Mouse (Mus musculus): Measurements from ENCODE around the gene Cd79a. TPM values are rescaled to one million over a fixed set of nuclear protein-coding genes. Genes with fewer than 3 reads are reported as not detected.

The Cd79a gene
- polyA plus RNA-seq, 1 experiment from 2014 or later: 0.40 TPM

DNA sequence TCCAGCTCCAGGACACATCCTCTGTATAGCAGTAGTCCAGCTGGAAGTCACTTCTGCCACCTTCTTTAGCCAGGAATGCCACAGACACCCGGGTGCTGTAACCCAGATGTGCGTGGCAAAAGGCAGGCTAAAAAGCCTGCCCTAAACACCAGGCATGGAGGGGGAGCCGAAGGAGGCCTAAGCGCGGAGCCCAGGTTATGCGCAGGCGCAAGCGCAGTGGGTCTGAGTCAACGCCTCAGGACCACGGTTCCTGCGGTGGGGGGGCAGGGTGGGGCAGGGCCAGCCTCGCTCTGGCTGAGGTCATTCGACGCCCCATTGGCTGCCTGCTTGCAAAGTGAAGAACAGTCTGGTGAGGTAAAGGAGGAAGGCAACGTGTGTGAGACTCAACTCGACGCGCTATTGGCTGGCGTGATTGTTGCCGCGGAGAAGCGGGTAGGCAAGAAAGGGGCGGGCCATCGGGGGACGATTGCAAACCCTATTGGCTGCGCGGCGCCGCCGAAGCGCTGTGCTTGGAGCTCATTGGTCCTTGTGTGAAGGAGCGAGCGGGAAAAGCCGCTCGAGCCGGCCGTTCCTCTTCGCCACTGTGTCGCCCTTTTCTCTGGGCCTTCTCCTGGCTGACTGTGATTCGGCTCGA is 27.5 kb upstream of the Cd79a start, which contains the start of the genes Lypd4 and Dmrtc2:
Lypd4 (minus strand) TSS at position 410 of the 634 bp plus-strand sequence.
Dmrtc2 (plus strand) TSS at position 526 of the 634 bp plus-strand sequence.
- Histone ChIP-seq H3K9me3 (peaks cover 4% of the 10 kb centered on the region; the same call in 1 of the 2 replicates), H3K27ac (no peak within 1 kb of the TSS), H3K27me3 (ENCODE audit: insufficient read depth, poor library complexity, severe bottlenecking) (peaks cover 52% of the 10 kb centered on the region), H3K36me3 (no peaks in the 10 kb centered on the region), H3K4me3 (0 out of 2 replicates have a peak within 1 kb of the TSS, but pooled peaks have one; percentile 12), H3K4me1 (0 out of 2 replicates have a peak, but pooled peaks cover 5% of the 10 kb centered on the region)
- no peak for DNase-seq (ENCODE audit: low spot score)
- WGBS: 46% methylated on average over 41 of the region's 41 CpGs

GRCm38 (mm10) chr7:24877588-24877987 is 19.6 kb upstream of the Cd79a start:
- Histone ChIP-seq H3K36me3 (no peaks in the 10 kb centered on the region), H3K4me1 (no peaks in the 10 kb centered on the region), H3K4me3 (no peak overlapping the region), H3K9me3 (no peaks in the 10 kb centered on the region; the same call in 1 of the 2 replicates), H3K27me3 (ENCODE audit: insufficient read depth, poor library complexity, severe bottlenecking) (peaks cover 13% of the 10 kb centered on the region; the same call in 1 of the 2 replicates), H3K27ac (no peak overlapping the region)
- DNase-seq (ENCODE audit: low spot score): no peak
- WGBS: 75% methylated on average over 3 of the region's 3 CpGs

GRCm38 (mm10) chr7:24879620-24880019 is 17.6 kb upstream of the Cd79a start:
- Histone ChIP-seq H3K27me3 (ENCODE audit: insufficient read depth, poor library complexity, severe bottlenecking) (no peaks in the 10 kb centered on the region), H3K4me3 (no peak overlapping the region), H3K27ac (no peak overlapping the region), H3K36me3 (no peaks in the 10 kb centered on the region), H3K9me3 (no peaks in the 10 kb centered on the region), H3K4me1 (no peaks in the 10 kb centered on the region)
- 30% methylated on average over 2 of the region's 2 CpGs for WGBS
- no peak for DNase-seq (ENCODE audit: low spot score)

- Histone ChIP-seq H3K27ac (no peak overlapping the region), H3K4me1 (peaks cover 18% of the 10 kb centered on the region), H3K4me3 (no peak overlapping the region), H3K36me3 (peaks cover 23% of the 10 kb centered on the region), H3K27me3 (ENCODE audit: insufficient read depth, poor library complexity, severe bottlenecking) (no peaks in the 10 kb centered on the region), H3K9me3 (no peaks in the 10 kb centered on the region)
- DNase-seq (ENCODE audit: low spot score): no peak
- 83% methylated on average over 9 of the region's 9 CpGs for WGBS
Observed at GRCm38 (mm10) chr7:24882416-24883199, 14.6 kb upstream of the Cd79a start.

DNA sequence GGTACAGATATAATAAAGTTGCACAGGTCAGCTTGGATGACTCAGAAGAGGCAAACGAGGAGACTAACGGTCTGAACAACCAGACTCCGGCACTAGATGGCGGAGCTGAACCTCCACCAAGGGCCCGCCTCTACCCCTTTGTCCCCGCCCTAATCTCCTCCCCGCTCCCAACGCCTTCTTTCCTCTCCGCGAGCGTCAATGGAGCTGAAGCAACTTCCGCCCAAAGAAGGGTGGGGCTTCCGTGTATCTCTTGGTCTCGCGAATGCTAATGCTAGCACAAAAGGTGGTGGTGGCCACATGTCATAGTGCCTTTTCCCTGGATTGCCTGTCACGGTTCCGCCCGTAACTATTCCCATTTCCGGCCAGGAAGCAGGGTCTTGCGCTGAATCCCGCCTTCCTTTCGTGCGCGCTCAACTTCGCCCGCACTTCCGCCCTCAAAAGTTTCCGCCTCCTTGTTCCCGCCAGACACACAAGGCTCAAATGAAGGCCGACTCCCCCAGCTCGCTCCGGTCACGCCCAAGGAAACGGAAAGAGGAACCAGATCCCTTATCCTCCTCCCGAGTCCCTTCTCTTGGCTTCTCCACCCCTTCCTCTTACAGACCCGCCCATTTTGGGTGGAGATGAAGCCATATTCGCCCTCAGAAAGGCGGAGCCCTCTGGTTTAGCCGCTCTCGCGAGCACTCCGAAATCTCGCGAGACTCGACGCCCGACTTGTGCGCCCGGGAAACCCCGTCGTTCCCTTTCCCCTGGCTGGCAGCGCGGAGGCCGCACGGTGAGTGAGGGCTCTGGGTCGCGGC is 13.1 kb upstream of the Cd79a start, which contains the start of gene Rps19:
Rps19 (plus strand) TSS at position 476 of the 797 bp plus-strand sequence.
- no peaks in the 10 kb centered on the region for H3K27me3 ChIP-seq (ENCODE audit: insufficient read depth, poor library complexity, severe bottlenecking)
- peak within 1 kb of the TSS; percentile 99 for H3K27ac ChIP-seq
- peaks cover 18% of the 10 kb centered on the region for H3K4me1 ChIP-seq
- peak; percentile 99 for DNase-seq (ENCODE audit: low spot score)
- H3K9me3 ChIP-seq: no peaks in the 10 kb centered on the region
- peak within 1 kb of the TSS; percentile 91 for H3K4me3 ChIP-seq
- peaks cover 38% of the 10 kb centered on the region for H3K36me3 ChIP-seq
- under 1% methylated on average over 57 of the region's 57 CpGs for WGBS

GRCm38 (mm10) chr7:24884693-24885291 is 12.4 kb upstream of the Cd79a start:
- Histone ChIP-seq H3K27me3 (ENCODE audit: insufficient read depth, poor library complexity, severe bottlenecking) (no peaks in the 10 kb centered on the region), H3K36me3 (peaks cover 45% of the 10 kb centered on the region), H3K4me1 (peaks cover 18% of the 10 kb centered on the region), H3K9me3 (no peaks in the 10 kb centered on the region), H3K4me3 (peak overlapping the region; percentile 91), H3K27ac (peak overlapping the region; percentile 99)
- no peak for DNase-seq (ENCODE audit: low spot score)
- WGBS: under 1% methylated on average over 47 of the region's 47 CpGs

- WGBS: 44% methylated on average over 12 of the region's 12 CpGs
- Histone ChIP-seq H3K36me3 (peaks cover 54% of the 10 kb centered on the region), H3K4me3 (peak overlapping the region; percentile 91), H3K9me3 (no peaks in the 10 kb centered on the region), H3K4me1 (peaks cover 22% of the 10 kb centered on the region), H3K27me3 (ENCODE audit: insufficient read depth, poor library complexity, severe bottlenecking) (no peaks in the 10 kb centered on the region), H3K27ac (peak overlapping the region; percentile 99)
- no peak for DNase-seq (ENCODE audit: low spot score)
Observed at GRCm38 (mm10) chr7:24885468-24886307, 11.5 kb upstream of the Cd79a start.

DNA sequence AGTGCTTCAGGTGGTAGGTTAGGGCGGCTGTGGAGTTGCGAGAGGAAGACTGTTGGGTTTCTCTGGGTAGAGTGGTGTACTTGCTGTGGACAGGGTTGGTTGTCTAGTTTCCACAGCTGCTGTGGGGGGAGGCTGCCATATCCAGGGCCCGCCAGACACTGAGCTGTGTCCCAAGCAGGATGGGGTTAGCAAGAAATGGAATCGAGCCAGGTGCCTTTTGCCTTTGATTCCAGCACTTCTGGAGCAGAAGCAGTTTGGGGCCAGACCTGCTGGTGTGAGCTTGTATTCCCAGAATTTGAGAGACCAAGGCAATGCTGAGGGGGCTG is 10.9 kb upstream of the Cd79a start:
- H3K27ac ChIP-seq: peak overlapping the region; percentile 99
- peaks cover 57% of the 10 kb centered on the region for H3K36me3 ChIP-seq

GRCm38 (mm10) chr7:24887096-24887495 is 10.1 kb upstream of the Cd79a start:
- DNase-seq (ENCODE audit: low spot score): no peak
- peaks cover 57% of the 10 kb centered on the region for H3K36me3 ChIP-seq
- H3K9me3 ChIP-seq: no peaks in the 10 kb centered on the region
- H3K4me3 ChIP-seq: 0 out of 2 replicates have a peak overlapping the region, but pooled peaks have one; percentile 91
- H3K27ac ChIP-seq: no peak overlapping the region
- WGBS: 82% methylated on average over 4 of the region's 4 CpGs
- peaks cover 22% of the 10 kb centered on the region for H3K4me1 ChIP-seq
- H3K27me3 ChIP-seq (ENCODE audit: insufficient read depth, poor library complexity, severe bottlenecking): no peaks in the 10 kb centered on the region

More for the DNA sequence above, 10.9 kb upstream of the Cd79a start:
- no peaks in the 10 kb centered on the region for H3K9me3 ChIP-seq
- H3K27me3 ChIP-seq (ENCODE audit: insufficient read depth, poor library complexity, severe bottlenecking): no peaks in the 10 kb centered on the region
- WGBS: 68% methylated on average over 4 of the region's 4 CpGs
- peaks cover 22% of the 10 kb centered on the region for H3K4me1 ChIP-seq
- DNase-seq (ENCODE audit: low spot score): no peak
- H3K4me3 ChIP-seq: peak overlapping the region; percentile 91

DNA sequence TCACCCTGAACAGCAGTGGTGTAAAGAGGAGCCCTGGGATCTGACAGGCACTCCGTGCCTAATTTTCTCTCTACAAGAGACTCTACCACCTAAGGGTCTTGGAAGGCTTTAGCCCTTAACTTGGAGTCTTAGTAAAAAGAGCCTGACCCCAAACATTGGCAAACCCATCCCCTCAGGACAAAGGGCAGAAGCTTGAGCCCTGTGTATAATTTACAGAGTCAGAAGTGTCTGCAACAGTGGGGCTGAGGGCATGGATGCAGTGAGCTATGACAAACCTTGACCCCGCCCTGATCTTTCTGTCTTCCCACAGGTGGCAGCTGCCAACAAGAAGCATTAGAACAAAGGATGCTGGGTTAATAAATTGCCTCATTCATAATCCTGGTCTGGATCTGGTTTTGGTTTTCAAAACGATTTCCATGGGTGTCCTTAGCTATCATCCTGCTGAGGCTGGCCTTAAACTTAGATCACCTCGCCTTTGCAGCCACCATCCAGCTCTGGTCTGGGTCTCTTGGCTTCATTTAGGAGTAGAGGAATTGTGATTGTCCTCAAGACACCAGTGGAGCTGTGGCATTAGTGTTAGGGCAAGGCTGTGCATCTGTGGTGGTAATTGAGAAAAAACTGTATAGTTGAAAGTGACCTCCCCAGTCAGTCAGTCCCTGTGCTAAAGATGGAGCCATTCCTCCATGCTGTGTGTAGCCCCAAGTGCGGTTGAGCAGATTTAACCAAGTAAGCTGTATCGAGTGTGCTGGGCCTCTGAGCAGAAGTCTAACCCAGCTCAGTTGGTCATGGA is 7.6 kb upstream of the Cd79a start:
- H3K27me3 ChIP-seq (ENCODE audit: insufficient read depth, poor library complexity, severe bottlenecking): no peaks in the 10 kb centered on the region
- H3K9me3 ChIP-seq: no peaks in the 10 kb centered on the region
- H3K4me3 ChIP-seq: no peak overlapping the region
- DNase-seq (ENCODE audit: low spot score): no peak
- H3K27ac ChIP-seq: no peak overlapping the region
- H3K4me1 ChIP-seq: peaks cover 22% of the 10 kb centered on the region
- 84% methylated on average over 6 of the region's 6 CpGs for WGBS
- H3K36me3 ChIP-seq: peaks cover 57% of the 10 kb centered on the region

Measured in heart, embryonic 10.5 days (tissue).